Mouse (Mus musculus) liver, embryonic 11.5 days (tissue): ENCODE results near the gene Zg16. TPM values are rescaled to one million over a fixed set of nuclear protein-coding genes. Genes with fewer than 3 reads are reported as not detected.
A peak's percentile ranks its signal among the peaks of the same experiment; 100 is the strongest.

Experiments
- ATAC-seq: fragments of 200-750 bp; cut with Nextera tagmentation; replicated peaks from 2 replicates; pipeline ENCODE4 v1.8.0; 2017; ENCODE audit warnings: moderate number of reproducible peaks, mild to moderate bottlenecking, moderate TSS enrichment, moderate library complexity; ENCODE audit not compliant: low FRiP score
- DNase-seq: peaks from one replicate; pipeline ENCODE4 v3.0.0-alpha.2; 2017; ENCODE audit warnings: low spot score
- H3K27ac ChIP-seq: fragments of 300-500 bp; sonication (generic); 2 replicates; pipeline ENCODE4 v1.5.1; 2014; ENCODE audit warnings: mild to moderate bottlenecking, low read depth, low read length, control low read depth
- H3K27me3 ChIP-seq: fragments of 300-500 bp; sonication (generic); replicated peaks from 2 replicates; pipeline ENCODE4 v1.6.1; 2014; ENCODE audit warnings: low read length, mixed read lengths; ENCODE audit not compliant: control insufficient read depth, insufficient read depth
- H3K36me3 ChIP-seq: fragments of 300-500 bp; sonication (generic); 2 replicates; pipeline ENCODE4 v1.6.1; 2014; ENCODE audit warnings: mild to moderate bottlenecking, low read length, moderate library complexity, mixed read lengths; ENCODE audit not compliant: control insufficient read depth, insufficient read depth
- H3K4me1 ChIP-seq: fragments of 300-500 bp; sonication (generic); replicated peaks from 2 replicates; pipeline ENCODE4 v1.6.1; 2014; ENCODE audit warnings: low read length, mixed read lengths; ENCODE audit not compliant: control insufficient read depth, insufficient read depth
- H3K4me2 ChIP-seq: fragments of 300-500 bp; sonication (generic); 2 replicates; pipeline ENCODE4 v1.6.1; 2014; ENCODE audit warnings: mild to moderate bottlenecking, control low read depth, moderate library complexity
- H3K4me3 ChIP-seq: fragments of 300-500 bp; sonication (generic); 2 replicates; pipeline ENCODE4 v1.5.1; 2014; ENCODE audit warnings: low read depth, low read length, control low read depth
- H3K9ac ChIP-seq: fragments of 300-500 bp; sonication (generic); 2 replicates; pipeline ENCODE4 v1.6.1; 2014; ENCODE audit warnings: low read depth, low read length, control low read depth
- H3K9me3 ChIP-seq: fragments of 300-500 bp; sonication (generic); 2 replicates; pipeline ENCODE4 v1.6.1; 2016; ENCODE audit warnings: low read length, inconsistent platforms, mixed read lengths; ENCODE audit not compliant: control insufficient read depth
- WGBS: fragments of 180-500 bp; shearing (Covaris S2); extraction: QIAGEN DNeasy Blood & Tissue Kit; methylation state at CpG from one replicate; pipeline ENCODE4 v1.1.7; 2014; 5-methylcytosine and 5-hydroxymethylcytosine counted together
- polyA plus RNA-seq: library from polyadenylated mRNA; unstranded; fragments of >200 nt; fragmentation: Nextera tagmentation; extraction: Ambion mirVana; gene quantifications from 2 replicates; pipeline ENCODE4 v1.2.1, GENCODE M21; 2014

The Zg16 gene
- polyA plus RNA-seq, 1 experiment from 2014 or later, result not detected

DNA sequence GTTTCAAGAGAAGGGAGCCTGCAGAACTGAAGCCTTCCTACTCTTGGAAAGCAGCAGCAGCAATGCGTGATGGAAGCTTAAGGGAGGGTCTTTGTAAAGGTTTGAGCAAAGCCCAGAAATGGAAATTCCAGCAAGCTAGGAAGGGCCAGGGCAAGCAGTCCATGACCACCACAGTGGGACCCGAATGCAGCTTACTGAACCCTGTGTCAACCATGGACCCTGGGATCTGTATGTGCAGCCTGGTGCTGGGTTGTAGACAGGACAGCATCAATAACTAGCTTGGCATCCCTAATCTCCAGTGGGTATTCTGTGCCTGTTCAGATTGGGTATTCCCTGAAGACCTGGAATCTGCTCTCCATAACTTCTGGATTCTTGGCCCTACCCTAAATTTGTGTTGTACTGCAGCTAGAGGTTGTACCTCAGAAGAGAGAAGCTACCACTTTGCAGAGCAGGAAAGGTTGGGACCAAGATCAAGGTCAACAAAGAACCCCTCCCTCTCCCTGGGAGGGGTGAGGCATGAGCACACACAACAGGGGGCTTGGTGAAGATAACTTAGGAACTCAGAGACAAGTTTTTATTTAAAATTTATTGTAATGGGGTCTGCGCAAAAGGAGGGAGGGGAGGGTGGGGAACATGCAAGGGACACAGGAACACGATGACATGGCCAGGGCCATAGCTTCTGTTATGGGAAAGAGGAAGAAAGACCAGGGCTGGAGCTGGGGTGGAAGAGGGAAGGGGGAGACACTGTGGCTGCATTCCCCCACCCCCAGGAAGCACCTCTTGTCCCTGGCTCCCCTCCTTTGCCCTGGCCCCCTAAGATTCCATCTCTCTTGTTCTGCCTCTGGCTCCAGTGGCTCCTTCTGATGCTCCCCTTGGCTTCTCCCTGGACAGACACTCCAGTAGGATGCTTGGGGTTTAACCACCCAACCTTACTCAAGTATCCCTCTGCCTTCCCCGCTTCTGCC is 65.3 kb downstream of the Zg16 start:
- Histone ChIP-seq H3K27ac (peak overlapping the region; percentile 64; the same call in 1 of the 2 replicates), H3K36me3 (peaks cover 31% of the 10 kb centered on the region), H3K4me3 (peak overlapping the region; percentile 45), H3K9me3 (no peaks in the 10 kb centered on the region), H3K27me3 (no peaks in the 10 kb centered on the region), H3K9ac (peak overlapping the region; percentile 59), H3K4me2 (peak overlapping the region; percentile 99), H3K4me1 (peaks cover 57% of the 10 kb centered on the region)
- DNase-seq, result no peak
- no peak for ATAC-seq
- 45% methylated on average over 5 of the region's 5 CpGs for WGBS

DNA sequence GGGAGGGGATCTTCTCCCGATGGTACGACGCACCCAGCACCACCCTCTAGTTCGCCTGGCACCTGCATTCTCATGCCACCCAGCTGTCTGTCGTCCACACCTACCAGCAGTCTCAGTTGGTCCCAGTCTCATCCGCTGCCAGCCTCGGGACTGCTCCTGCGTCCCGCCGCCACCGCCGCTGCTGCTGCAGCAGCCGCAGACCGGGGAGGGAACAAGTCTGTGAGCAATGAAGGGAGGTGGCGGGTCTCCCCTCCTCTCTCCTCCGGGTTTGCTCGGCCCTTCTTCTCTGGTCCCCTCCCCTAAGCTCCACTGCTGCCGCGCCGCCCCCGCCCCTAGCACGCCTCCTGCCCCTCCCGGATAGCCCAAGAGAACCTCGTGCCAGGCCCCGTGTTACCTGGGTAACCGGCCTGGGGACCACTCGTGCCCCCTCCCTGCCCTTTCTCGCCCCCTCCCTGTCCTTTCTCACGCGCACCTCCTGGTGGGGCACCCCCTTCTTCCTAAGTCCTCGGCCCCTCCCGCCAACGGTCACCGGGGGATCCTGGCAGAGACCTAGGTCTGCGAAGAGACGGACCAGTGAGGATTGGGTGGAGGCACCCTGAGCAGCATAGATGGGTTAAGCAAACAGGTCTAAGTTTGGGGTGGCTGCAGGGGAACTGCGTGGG is 66.1 kb downstream of the Zg16 start, which contains the start of the genes Gm42742 and Prrt2:
Gene Gm42742 (minus strand): TSS at position 197 of the 662 bp plus-strand sequence.
Gene Prrt2 (minus strand): TSS at position 311 of the 662 bp plus-strand sequence.
- WGBS, result 3% methylated on average over 37 of the region's 37 CpGs
- Histone ChIP-seq H3K36me3 (peaks cover 31% of the 10 kb centered on the region), H3K27ac (peak within 1 kb of the TSS; percentile 64; the same call in 1 of the 2 replicates), H3K4me2 (peak within 1 kb of the TSS; percentile 99), H3K4me3 (peak within 1 kb of the TSS; percentile 45), H3K27me3 (no peaks in the 10 kb centered on the region), H3K4me1 (peaks cover 57% of the 10 kb centered on the region), H3K9ac (peak within 1 kb of the TSS; percentile 59), H3K9me3 (no peaks in the 10 kb centered on the region)
- DNase-seq, result peak; percentile 71
- no peak for ATAC-seq

DNA sequence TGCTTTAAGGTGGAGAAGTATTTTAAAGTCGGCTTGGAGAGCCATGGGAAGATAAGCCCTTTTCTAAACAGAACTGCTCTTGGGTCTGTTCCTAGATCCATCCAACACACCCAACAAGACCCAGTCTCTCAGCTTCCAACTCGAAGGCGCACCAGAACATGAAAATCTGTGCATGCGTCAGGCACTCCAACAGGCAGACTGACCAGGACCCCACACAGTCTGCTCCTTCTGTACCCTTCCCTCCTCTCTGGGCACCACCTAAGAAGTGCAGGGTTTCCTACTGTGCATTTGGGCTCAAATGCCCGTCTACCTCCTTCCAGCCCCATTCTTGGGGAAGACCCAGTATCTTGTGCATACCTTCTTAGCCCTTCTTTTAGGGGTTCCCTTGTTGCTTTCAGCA is 66.6 kb downstream of the Zg16 start:
- no peaks in the 10 kb centered on the region for H3K9me3 ChIP-seq
- no peaks in the 10 kb centered on the region for H3K27me3 ChIP-seq
- peak overlapping the region; percentile 64; the same call in 1 of the 2 replicates for H3K27ac ChIP-seq
- 57% methylated on average over 5 of the region's 5 CpGs for WGBS
- DNase-seq, result no peak
- peaks cover 32% of the 10 kb centered on the region for H3K36me3 ChIP-seq
- H3K4me2 ChIP-seq, result peak overlapping the region; percentile 99
- H3K4me1 ChIP-seq, result peaks cover 63% of the 10 kb centered on the region
- peak overlapping the region; percentile 59 for H3K9ac ChIP-seq
- ATAC-seq, result no peak
- H3K4me3 ChIP-seq, result peak overlapping the region; percentile 45

DNA sequence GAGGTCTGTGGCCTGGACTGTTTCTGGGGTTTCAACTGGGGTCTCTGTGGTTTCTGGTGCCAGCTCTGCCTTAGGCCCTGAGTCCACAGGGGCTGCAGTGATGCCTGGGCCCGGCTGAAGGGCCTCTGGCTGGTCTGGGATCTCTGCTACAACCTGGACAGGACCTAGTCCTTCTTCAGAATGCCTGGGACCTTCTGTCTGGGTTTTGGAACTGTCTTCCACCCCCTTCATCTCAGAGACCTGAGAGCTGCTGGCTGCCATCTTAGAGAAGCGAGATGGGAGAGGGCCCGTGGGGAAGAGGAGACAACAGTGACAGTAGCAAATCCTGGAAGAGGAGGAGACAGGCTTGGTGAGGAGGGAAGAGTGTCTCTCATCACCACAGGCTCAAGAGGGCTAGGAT is 67.1 kb downstream of the Zg16 start:
- Histone ChIP-seq H3K9me3 (no peaks in the 10 kb centered on the region), H3K4me2 (peak overlapping the region; percentile 99), H3K4me3 (0 out of 2 replicates have a peak overlapping the region, but pooled peaks have one; percentile 10), H3K27ac (peak overlapping the region; percentile 32; the same call in 1 of the 2 replicates), H3K4me1 (peaks cover 67% of the 10 kb centered on the region), H3K27me3 (no peaks in the 10 kb centered on the region), H3K36me3 (peaks cover 32% of the 10 kb centered on the region), H3K9ac (peak overlapping the region; percentile 37)
- ATAC-seq (no peak), DNase-seq (no peak)
- 69% methylated on average over 3 of the region's 3 CpGs for WGBS

DNA sequence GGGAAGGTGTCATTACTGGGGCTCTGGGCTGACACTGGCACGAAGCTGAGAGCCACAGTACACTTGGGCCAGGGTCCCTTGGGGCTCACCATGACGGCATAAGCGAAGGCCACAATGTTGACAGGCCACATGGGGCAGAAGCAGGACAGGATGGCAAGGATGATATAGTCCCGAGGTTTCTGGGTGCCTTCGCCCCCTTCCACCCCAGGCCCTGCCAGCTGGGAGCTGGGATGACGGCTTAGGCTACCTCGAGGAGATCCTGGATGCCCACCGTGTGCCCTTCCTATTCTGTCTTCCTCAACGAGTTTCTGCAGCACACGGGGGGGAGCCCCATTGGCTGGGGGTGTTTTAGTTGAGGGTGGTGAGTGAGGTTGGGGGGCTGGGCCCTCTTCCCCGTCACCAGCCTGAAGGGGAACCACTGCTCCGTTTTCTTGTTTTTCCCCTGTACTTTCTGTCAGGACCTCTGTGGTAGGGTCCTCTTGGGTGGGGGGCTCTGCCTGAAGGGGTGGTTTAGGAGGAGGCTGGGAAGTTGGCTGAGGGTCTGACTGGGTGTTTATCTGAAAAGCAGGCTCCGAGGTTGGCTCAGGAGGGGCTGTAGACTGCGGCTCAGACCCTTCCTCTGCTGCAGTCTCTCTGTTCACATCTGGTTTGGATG is 67.7 kb downstream of the Zg16 start:
- H3K4me2 ChIP-seq, result peak overlapping the region; percentile 99
- peak overlapping the region; percentile 37 for H3K9ac ChIP-seq
- no peak overlapping the region; the same call in 1 of the 2 replicates for H3K27ac ChIP-seq
- ATAC-seq, result no peak
- H3K4me1 ChIP-seq, result peaks cover 70% of the 10 kb centered on the region
- peaks cover 29% of the 10 kb centered on the region for H3K36me3 ChIP-seq
- DNase-seq, result no peak
- 78% methylated on average over 14 of the region's 14 CpGs for WGBS
- H3K9me3 ChIP-seq, result no peaks in the 10 kb centered on the region
- H3K27me3 ChIP-seq, result no peaks in the 10 kb centered on the region
- 0 out of 2 replicates have a peak overlapping the region, but pooled peaks have one; percentile 10 for H3K4me3 ChIP-seq

DNA sequence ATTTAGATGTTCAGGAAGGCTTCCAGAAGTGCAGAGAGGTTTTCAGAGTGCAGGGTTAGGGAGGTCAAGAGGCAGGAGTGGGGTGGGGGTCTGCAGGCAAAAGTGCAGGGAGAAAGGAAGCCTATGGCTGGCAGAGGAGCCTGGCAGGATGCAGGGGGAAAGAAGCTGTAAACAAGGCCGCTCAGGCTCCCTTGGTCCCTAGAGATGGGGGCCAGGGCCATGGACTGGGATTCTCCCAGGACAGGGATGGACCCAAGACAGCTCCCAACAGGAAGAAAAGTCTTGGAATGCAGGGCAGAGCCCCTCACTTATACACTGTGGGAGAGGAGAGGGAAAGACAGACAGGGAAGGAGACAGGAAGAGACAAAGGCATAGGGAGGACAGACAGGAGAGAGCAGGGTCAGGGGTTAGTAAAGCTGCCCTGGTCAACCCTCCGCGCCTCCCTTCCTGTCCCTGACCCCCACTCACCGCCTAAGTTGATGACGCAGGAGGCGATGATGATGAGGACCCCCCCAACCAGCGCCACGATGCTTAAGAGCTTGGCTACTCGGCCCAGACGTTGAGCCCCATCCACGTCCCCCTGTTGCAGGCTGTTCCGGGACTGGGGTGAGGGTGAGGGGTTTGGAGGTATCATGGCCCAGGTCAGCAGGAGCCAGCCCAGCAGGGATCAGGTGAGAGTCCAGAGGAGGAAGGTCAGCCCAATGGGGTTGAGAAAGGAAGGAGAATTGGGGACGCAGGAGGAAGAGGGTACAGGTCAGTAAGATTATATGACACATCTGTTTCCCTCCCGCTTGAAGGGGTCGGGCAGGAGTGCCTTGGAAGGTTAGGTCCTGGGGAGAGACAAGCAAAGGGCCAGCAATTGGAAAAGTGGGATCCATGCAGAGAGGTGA is 68.5 kb downstream of the Zg16 start:
- DNase-seq (no peak), ATAC-seq (no peak)
- 78% methylated on average over 15 of the region's 15 CpGs for whole genome bisulfite sequencing
- H3K4me2 ChIP-seq, result peak overlapping the region; percentile 36
- no peaks in the 10 kb centered on the region for H3K9me3 ChIP-seq
- H3K27ac ChIP-seq, result 0 out of 2 replicates have a peak overlapping the region, but pooled peaks have one; percentile 57
- no peak overlapping the region for H3K4me3 ChIP-seq
- H3K4me1 ChIP-seq, result peaks cover 68% of the 10 kb centered on the region
- H3K9ac ChIP-seq, result peak overlapping the region; percentile 35
- peaks cover 24% of the 10 kb centered on the region for H3K36me3 ChIP-seq
- H3K27me3 ChIP-seq, result no peaks in the 10 kb centered on the region

DNA sequence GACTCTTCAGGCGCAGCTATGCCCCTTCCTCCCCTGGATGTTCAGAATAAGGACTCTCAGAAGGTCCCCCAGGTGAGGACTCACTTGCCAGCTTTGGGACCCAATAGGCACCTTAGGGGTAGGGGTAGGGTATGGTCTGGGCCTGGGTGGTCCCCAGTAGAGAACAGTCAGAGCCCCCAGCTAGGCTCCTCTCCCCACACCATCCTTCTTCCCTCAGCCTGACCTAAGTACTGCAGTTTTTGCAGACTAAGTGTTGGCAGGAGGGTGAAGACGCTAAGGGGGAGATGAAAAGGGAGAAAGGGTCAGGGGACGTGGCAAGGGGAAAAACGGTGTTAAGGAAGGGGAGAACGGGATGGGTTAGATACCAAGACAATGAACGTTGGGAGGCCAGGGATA is 69.2 kb downstream of the Zg16 start:
- Histone ChIP-seq H3K36me3 (peaks cover 20% of the 10 kb centered on the region), H3K27me3 (no peaks in the 10 kb centered on the region), H3K9ac (peak overlapping the region; percentile 35; the same call in 1 of the 2 replicates), H3K9me3 (no peaks in the 10 kb centered on the region), H3K4me1 (peaks cover 64% of the 10 kb centered on the region), H3K27ac (peak overlapping the region; percentile 51), H3K4me2 (peak overlapping the region; percentile 25), H3K4me3 (no peak overlapping the region)
- ATAC-seq (no peak), DNase-seq (no peak)
- 50% methylated on average over 6 of the region's 6 CpGs for WGBS
